Mouse (Mus musculus): Measurements from ENCODE around the gene Dbndd1.

DNA sequence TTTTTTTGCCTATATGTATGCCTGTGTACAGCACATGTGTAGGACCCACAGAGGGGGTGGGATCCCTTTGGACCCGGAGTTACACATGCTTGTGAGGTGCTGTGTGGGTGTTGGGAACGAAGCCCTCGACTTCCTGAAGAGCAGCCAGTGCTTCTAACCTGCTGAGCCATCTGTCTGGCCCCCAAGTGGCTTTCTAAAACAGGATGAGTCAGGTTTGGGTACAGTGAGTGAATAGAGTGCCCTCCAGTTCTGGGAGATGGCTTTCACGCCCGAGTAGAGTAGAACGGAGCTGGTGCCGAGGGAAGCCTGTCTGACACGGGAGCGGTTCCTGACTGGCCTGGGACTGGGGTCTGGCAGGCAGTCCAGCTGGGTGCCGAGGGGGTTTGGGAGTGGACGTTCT, 15.7 kb downstream of the Dbndd1 start:
- TF ChIP-seq GATA1 (IDR thresholded peaks at IDR 0.05; ENCODE audit: borderline replicate concordance, low read length) (no peak), FLI1 (IDR thresholded peaks at IDR 0.05; ENCODE audit: low read length) (no peak)
